Mouse (Mus musculus) stomach, embryonic 14.5 days (tissue): ENCODE data around the gene Sap30l. TPM values are rescaled to one million over a fixed set of nuclear protein-coding genes. Genes with fewer than 3 reads are reported as not detected.

Source experiments
- ATAC-seq: fragments of 200-750 bp; cut with Nextera tagmentation; 2 replicates; pipeline ENCODE4 v1.8.0; 2017; ENCODE audit warnings: low read depth, moderate TSS enrichment; ENCODE audit not compliant: insufficient number of reproducible peaks, insufficient read depth, low FRiP score
- H3K27ac ChIP-seq: fragments of 300-500 bp; sonication (generic); 2 replicates; pipeline ENCODE4 v1.5.1; 2014; ENCODE audit warnings: mild to moderate bottlenecking, low read length, moderate library complexity, mixed read lengths
- H3K27me3 ChIP-seq: fragments of 300-500 bp; sonication (generic); 2 replicates; pipeline ENCODE4 v1.6.1; 2014; ENCODE audit warnings: low read length, control low read depth, mixed read lengths; ENCODE audit not compliant: control insufficient read depth, insufficient read depth
- H3K36me3 ChIP-seq: fragments of 300-500 bp; sonication (generic); 2 replicates; pipeline ENCODE4 v1.6.1; 2014; ENCODE audit warnings: mild to moderate bottlenecking, control low read depth, low read length, moderate library complexity, mixed read lengths; ENCODE audit not compliant: control insufficient read depth, insufficient read depth
- H3K4me1 ChIP-seq: fragments of 300-500 bp; sonication (generic); 2 replicates; pipeline ENCODE4 v1.6.1; 2014; ENCODE audit warnings: low read length, control low read depth, mixed read lengths; ENCODE audit not compliant: control insufficient read depth, insufficient read depth
- H3K4me2 ChIP-seq: fragments of 300-500 bp; sonication (generic); replicated peaks from 2 replicates; pipeline ENCODE4 v1.6.1; 2014; ENCODE audit warnings: low read depth, low read length, control low read depth
- H3K4me3 ChIP-seq: fragments of 300-500 bp; sonication (generic); 2 replicates; pipeline ENCODE4 v1.5.1; 2014; ENCODE audit warnings: low read depth, low read length, control low read depth
- H3K9ac ChIP-seq: fragments of 300-500 bp; sonication (generic); replicated peaks from 2 replicates; pipeline ENCODE4 v1.6.1; 2014; ENCODE audit warnings: low read depth, mild to moderate bottlenecking, control low read depth, low read length, moderate library complexity, mixed read lengths
- H3K9me3 ChIP-seq: fragments of 300-500 bp; sonication (generic); 2 replicates; pipeline ENCODE4 v1.6.1; 2016; ENCODE audit warnings: low read depth, low read length, control low read depth; ENCODE audit not compliant: control insufficient read depth
- WGBS: fragments of 180-500 bp; shearing (Covaris S2); extraction: QIAGEN DNeasy Blood & Tissue Kit; methylation state at CpG from one replicate; pipeline ENCODE4 v1.1.7; 2014; 5-methylcytosine and 5-hydroxymethylcytosine counted together
- polyA plus RNA-seq: library from polyadenylated mRNA; unstranded; fragments of >200 nt; fragmentation: Nextera tagmentation; extraction: Ambion mirVana; gene quantifications from 2 replicates; pipeline ENCODE4 v1.2.1, GENCODE M21; 2014

The Sap30l gene
- polyA plus RNA-seq, 1 experiment from 2014 or later: 8.4 TPM

- Histone ChIP-seq H3K4me3 (no peak overlapping the region), H3K27me3 (no peaks in the 10 kb centered on the region), H3K4me2 (no peak overlapping the region), H3K9me3 (no peaks in the 10 kb centered on the region), H3K9ac (no peak overlapping the region), H3K27ac (no peak overlapping the region), H3K36me3 (peaks cover 6% of the 10 kb centered on the region; the same call in 1 of the 2 replicates), H3K4me1 (no peaks in the 10 kb centered on the region)
- 84% methylated on average over 5 of the region's 5 CpGs for WGBS
- ATAC-seq: no peak
These were observed 30.7 kb upstream of the Sap30l start for GRCm38 (mm10) chr11:57770776-57771175.

- 85% methylated on average over 8 of the region's 8 CpGs for WGBS
- no peak overlapping the region for H3K9ac ChIP-seq
- ATAC-seq: no peak
- H3K27me3 ChIP-seq: no peaks in the 10 kb centered on the region
- no peaks in the 10 kb centered on the region for H3K4me1 ChIP-seq
- H3K36me3 ChIP-seq: peaks cover 6% of the 10 kb centered on the region; the same call in 1 of the 2 replicates
- H3K4me2 ChIP-seq: no peak overlapping the region
- H3K9me3 ChIP-seq: no peaks in the 10 kb centered on the region
- no peak overlapping the region for H3K27ac ChIP-seq
- H3K4me3 ChIP-seq: no peak overlapping the region
These were observed 29.8 kb upstream of the Sap30l start for GRCm38 (mm10) chr11:57771676-57772075.

GRCm38 (mm10) chr11:57773479-57773878 is 28.0 kb upstream of the Sap30l start:
- Histone ChIP-seq H3K4me3 (no peak overlapping the region), H3K27me3 (no peaks in the 10 kb centered on the region), H3K4me2 (no peak overlapping the region), H3K9ac (no peak overlapping the region), H3K36me3 (peaks cover 6% of the 10 kb centered on the region; the same call in 1 of the 2 replicates), H3K4me1 (no peaks in the 10 kb centered on the region), H3K27ac (no peak overlapping the region), H3K9me3 (no peaks in the 10 kb centered on the region)
- 37% methylated on average over 13 of the region's 13 CpGs for WGBS
- ATAC-seq: no peak

- WGBS: 13% methylated on average over 4 of the region's 4 CpGs
- H3K4me2 ChIP-seq: no peak overlapping the region
- no peak overlapping the region for H3K9ac ChIP-seq
- no peak overlapping the region for H3K27ac ChIP-seq
- no peaks in the 10 kb centered on the region for H3K27me3 ChIP-seq
- no peak overlapping the region for H3K4me3 ChIP-seq
- peaks cover 6% of the 10 kb centered on the region; the same call in 1 of the 2 replicates for H3K36me3 ChIP-seq
- no peaks in the 10 kb centered on the region for H3K4me1 ChIP-seq
- ATAC-seq: no peak
- no peaks in the 10 kb centered on the region for H3K9me3 ChIP-seq
These were observed 27.5 kb upstream of the Sap30l start for GRCm38 (mm10) chr11:57773936-57774335.

GRCm38 (mm10) chr11:57775868-57776267 is 25.6 kb upstream of the Sap30l start:
- Histone ChIP-seq H3K4me3 (no peak overlapping the region), H3K4me1 (no peaks in the 10 kb centered on the region), H3K4me2 (no peak overlapping the region), H3K27me3 (no peaks in the 10 kb centered on the region), H3K36me3 (no peaks in the 10 kb centered on the region), H3K9ac (no peak overlapping the region), H3K9me3 (no peaks in the 10 kb centered on the region), H3K27ac (no peak overlapping the region)
- WGBS: 62% methylated on average over 6 of the region's 6 CpGs
- no peak for ATAC-seq

- Histone ChIP-seq H3K9me3 (no peaks in the 10 kb centered on the region), H3K4me1 (no peaks in the 10 kb centered on the region), H3K36me3 (no peaks in the 10 kb centered on the region), H3K27ac (no peak overlapping the region), H3K9ac (no peak overlapping the region), H3K4me2 (no peak overlapping the region), H3K4me3 (no peak overlapping the region), H3K27me3 (no peaks in the 10 kb centered on the region)
- 96% methylated on average over 3 of the region's 3 CpGs for WGBS
- ATAC-seq: no peak
These were observed 24.9 kb upstream of the Sap30l start for GRCm38 (mm10) chr11:57776546-57776945.

- Histone ChIP-seq H3K9ac (no peak overlapping the region), H3K4me1 (no peaks in the 10 kb centered on the region), H3K4me2 (no peak overlapping the region), H3K27ac (no peak overlapping the region), H3K36me3 (no peaks in the 10 kb centered on the region), H3K27me3 (no peaks in the 10 kb centered on the region), H3K4me3 (no peak overlapping the region), H3K9me3 (no peaks in the 10 kb centered on the region)
- WGBS: 22% methylated on average over 5 of the region's 5 CpGs
- no peak; the same call in 1 of the 2 replicates for ATAC-seq
These were observed 23.1 kb upstream of the Sap30l start for GRCm38 (mm10) chr11:57778349-57778748.

- 75% methylated on average over 14 of the region's 14 CpGs for WGBS
- Histone ChIP-seq H3K9me3 (no peaks in the 10 kb centered on the region), H3K27me3 (no peaks in the 10 kb centered on the region), H3K4me1 (no peaks in the 10 kb centered on the region), H3K27ac (no peak overlapping the region), H3K4me2 (no peak overlapping the region), H3K9ac (no peak overlapping the region), H3K36me3 (no peaks in the 10 kb centered on the region; the same call in 1 of the 2 replicates), H3K4me3 (no peak overlapping the region)
- ATAC-seq: no peak
These were observed 21.6 kb upstream of the Sap30l start for GRCm38 (mm10) chr11:57779824-57780223.
